Mouse (Mus musculus) kidney, embryonic 15.5 days (tissue): ENCODE data around the gene Gtse1. TPM values are rescaled to one million over a fixed set of nuclear protein-coding genes. Genes with fewer than 3 reads are reported as not detected.
A peak's percentile ranks its signal among the peaks of the same experiment; 100 is the strongest.

Experiments
- ATAC-seq: fragments of 200-750 bp; cut with Nextera tagmentation; replicated peaks from 2 replicates; pipeline ENCODE4 v1.8.0; 2017; ENCODE audit warnings: moderate TSS enrichment; ENCODE audit not compliant: low FRiP score
- H3K27ac ChIP-seq: fragments of 300-500 bp; sonication (generic); 2 replicates; pipeline ENCODE4 v1.5.1; 2015; ENCODE audit warnings: mild to moderate bottlenecking, inconsistent platforms
- H3K27me3 ChIP-seq: fragments of 300-500 bp; sonication (generic); 2 replicates; pipeline ENCODE4 v1.6.1; 2015; ENCODE audit warnings: inconsistent platforms
- H3K36me3 ChIP-seq: fragments of 300-500 bp; sonication (generic); 2 replicates; pipeline ENCODE4 v1.6.1; 2015; ENCODE audit warnings: inconsistent platforms
- H3K4me1 ChIP-seq: fragments of 300-500 bp; sonication (generic); 2 replicates; pipeline ENCODE4 v1.6.1; 2015; ENCODE audit warnings: inconsistent platforms
- H3K4me2 ChIP-seq: fragments of 300-500 bp; sonication (generic); 2 replicates; pipeline ENCODE4 v1.6.1; 2015; ENCODE audit warnings: moderate library complexity, mild to moderate bottlenecking, inconsistent platforms
- H3K4me3 ChIP-seq: fragments of 300-500 bp; sonication (generic); replicated peaks from 2 replicates; pipeline ENCODE4 v1.5.1; 2015; ENCODE audit warnings: mild to moderate bottlenecking, inconsistent platforms
- H3K9ac ChIP-seq: fragments of 300-500 bp; sonication (generic); 2 replicates; pipeline ENCODE4 v1.6.1; 2015; ENCODE audit warnings: mild to moderate bottlenecking, inconsistent platforms
- H3K9me3 ChIP-seq: fragments of 300-500 bp; sonication (generic); replicated peaks from 2 replicates; pipeline ENCODE4 v1.6.1; 2016; ENCODE audit warnings: inconsistent platforms
- WGBS: fragments of 180-500 bp; shearing (Covaris S2); methylation state at CpG from one replicate; pipeline ENCODE4 v1.1.7; 2015; ENCODE audit warnings: mixed read lengths; 5-methylcytosine and 5-hydroxymethylcytosine counted together
- polyA plus RNA-seq: library from polyadenylated mRNA; unstranded; fragments of >200 nt; fragmentation: Nextera tagmentation; extraction: Ambion mirVana; gene quantifications from 2 replicates; pipeline ENCODE4 v1.2.1, GENCODE M21; 2015

Gtse1 gene
- polyA plus RNA-seq, 1 experiment from 2014 or later = 30.8 TPM

- Histone ChIP-seq H3K9ac (no peak overlapping the region), H3K27ac (peak overlapping the region; percentile 38), H3K4me3 (no peak overlapping the region), H3K36me3 (peaks cover 3% of the 10 kb centered on the region; the same call in 1 of the 2 replicates), H3K9me3 (0 out of 2 replicates have a peak, but pooled peaks cover 2% of the 10 kb centered on the region), H3K4me2 (no peak overlapping the region), H3K27me3 (no peaks in the 10 kb centered on the region), H3K4me1 (peaks cover 24% of the 10 kb centered on the region)
- 76% methylated on average over 7 of the region's 7 CpGs for WGBS
- peak; percentile 69 for ATAC-seq
Measured at GRCm38 (mm10) chr15:85908660-85909491, 49.3 kb downstream of the Gtse1 start.

GRCm38 (mm10) chr15:85909492-85909829 lies 49.9 kb downstream of the Gtse1 start:
- 52% methylated on average over 3 of the region's 3 CpGs for WGBS
- Histone ChIP-seq H3K4me3 (no peak overlapping the region), H3K27ac (peak overlapping the region; percentile 74), H3K36me3 (peaks cover 9% of the 10 kb centered on the region), H3K27me3 (no peaks in the 10 kb centered on the region), H3K4me2 (no peak overlapping the region), H3K4me1 (peaks cover 24% of the 10 kb centered on the region), H3K9me3 (0 out of 2 replicates have a peak, but pooled peaks cover 3% of the 10 kb centered on the region), H3K9ac (no peak overlapping the region)
- peak; percentile 37 for ATAC-seq

- peak overlapping the region; percentile 74; the same call in 1 of the 2 replicates for H3K27ac ChIP-seq
- H3K9ac ChIP-seq = no peak overlapping the region
Measured at GRCm38 (mm10) chr15:85909931-85910330, 50.4 kb downstream of the Gtse1 start.

GRCm38 (mm10) chr15:85913605-85914004 lies 54.1 kb downstream of the Gtse1 start:
- no peak for ATAC-seq
- Histone ChIP-seq H3K4me3 (no peak overlapping the region), H3K36me3 (peaks cover 44% of the 10 kb centered on the region), H3K9me3 (0 out of 2 replicates have a peak, but pooled peaks cover 3% of the 10 kb centered on the region), H3K27me3 (no peaks in the 10 kb centered on the region), H3K9ac (no peak overlapping the region), H3K4me1 (peaks cover 21% of the 10 kb centered on the region), H3K4me2 (no peak overlapping the region), H3K27ac (no peak overlapping the region)
- 44% methylated on average over 2 of the region's 2 CpGs for whole genome bisulfite sequencing

More at GRCm38 (mm10) chr15:85909931-85910330, 50.4 kb downstream of the Gtse1 start:
- Histone ChIP-seq H3K9me3 (0 out of 2 replicates have a peak, but pooled peaks cover 3% of the 10 kb centered on the region), H3K27me3 (no peaks in the 10 kb centered on the region), H3K36me3 (peaks cover 10% of the 10 kb centered on the region), H3K4me3 (no peak overlapping the region), H3K4me1 (peaks cover 24% of the 10 kb centered on the region), H3K4me2 (no peak overlapping the region)
- WGBS = 19% methylated on average over 10 of the region's 10 CpGs
- 0 out of 2 replicates have a peak, but pooled peaks have one; percentile 7 for ATAC-seq

- H3K4me3 ChIP-seq = no peak overlapping the region
- H3K4me1 ChIP-seq = no peaks in the 10 kb centered on the region; the same call in 1 of the 2 replicates
- H3K27me3 ChIP-seq = no peaks in the 10 kb centered on the region
- H3K27ac ChIP-seq = no peak overlapping the region
- WGBS = 61% methylated on average over 8 of the region's 8 CpGs
- H3K36me3 ChIP-seq = peaks cover 64% of the 10 kb centered on the region
- no peak for ATAC-seq
- no peak overlapping the region for H3K4me2 ChIP-seq
- no peak overlapping the region for H3K9ac ChIP-seq
- no peaks in the 10 kb centered on the region for H3K9me3 ChIP-seq
Measured at GRCm38 (mm10) chr15:85919191-85919891, 59.8 kb downstream of the Gtse1 start.

- Histone ChIP-seq H3K27me3 (no peaks in the 10 kb centered on the region), H3K27ac (no peak overlapping the region), H3K4me1 (no peaks in the 10 kb centered on the region; the same call in 1 of the 2 replicates), H3K4me2 (no peak overlapping the region), H3K9me3 (no peaks in the 10 kb centered on the region), H3K36me3 (peaks cover 67% of the 10 kb centered on the region), H3K4me3 (no peak overlapping the region), H3K9ac (no peak overlapping the region)
- WGBS = 84% methylated on average over 8 of the region's 8 CpGs
- ATAC-seq = no peak
Measured at GRCm38 (mm10) chr15:85919892-85920248, 60.3 kb downstream of the Gtse1 start.

GRCm38 (mm10) chr15:85921855-85922254 lies 62.3 kb downstream of the Gtse1 start:
- ATAC-seq = no peak
- 86% methylated on average over 11 of the region's 11 CpGs for WGBS
- H3K4me1 ChIP-seq = no peaks in the 10 kb centered on the region; the same call in 1 of the 2 replicates
- H3K4me2 ChIP-seq = no peak overlapping the region
- H3K36me3 ChIP-seq = peaks cover 60% of the 10 kb centered on the region
- H3K27me3 ChIP-seq = no peaks in the 10 kb centered on the region
- H3K9ac ChIP-seq = no peak overlapping the region
- H3K27ac ChIP-seq = no peak overlapping the region
- H3K9me3 ChIP-seq = no peaks in the 10 kb centered on the region
- no peak overlapping the region for H3K4me3 ChIP-seq

Other genes starting within 250 kb of the Gtse1 start
- 3.9 and 5.0 TPM in 2 replicates for gene Ppara, start 124.8 kb upstream of the Gtse1 start, polyA plus RNA-seq
- gene Cdpf1, start 48.0 kb upstream of the Gtse1 start, polyA plus RNA-seq = 29.5 and 32.5 TPM in 2 replicates
- 0.14 and 0.15 TPM in 2 replicates for gene Pkdrej, start 38.0 kb upstream of the Gtse1 start, polyA plus RNA-seq
- 6.3 and 6.7 TPM in 2 replicates for gene Ttc38, start 27.4 kb upstream of the Gtse1 start, polyA plus RNA-seq
- gene Trmu, start 19.6 kb downstream of the Gtse1 start, polyA plus RNA-seq = 39.4 and 50.4 TPM in 2 replicates
- gene Celsr1, start 174.0 kb downstream of the Gtse1 start, polyA plus RNA-seq = 3.7 and 3.9 TPM in 2 replicates
- gene Gramd4, start 197.9 kb downstream of the Gtse1 start, polyA plus RNA-seq = 14.1 and 17.4 TPM in 2 replicates